8 mouse cellular contexts compared by ENCODE assay signal in the genomic region with DNA sequence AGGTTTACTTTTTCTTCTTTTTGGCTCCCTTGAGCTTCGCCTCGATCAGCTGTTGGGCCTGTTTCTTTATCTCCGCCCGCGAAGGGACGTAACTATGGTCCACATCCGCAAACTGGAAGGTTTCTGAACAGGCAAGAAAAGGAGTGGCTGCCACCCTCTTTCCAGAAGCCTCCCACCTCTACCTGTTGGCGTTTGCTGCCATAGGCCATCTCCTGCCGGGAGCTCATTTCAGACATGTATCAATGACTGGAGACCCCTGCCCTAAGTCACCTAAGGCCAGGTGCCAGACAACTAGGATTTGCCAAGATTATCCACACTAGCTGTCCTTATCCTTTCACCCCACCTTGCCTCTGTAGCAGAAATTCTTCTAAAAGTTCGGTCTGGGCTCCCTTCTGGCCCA. TPM values are rescaled to one million over a fixed set of nuclear protein-coding genes. Genes with fewer than 3 reads are reported as not detected.
DNase-seq lines count a peak whose midpoint lies in the region; ATAC-seq and TF ChIP-seq lines count a peak whose summit lies in the region.

No protein-coding gene starts in this region.

- no peaks in the 10 kb centered on the region for H3K36me3 ChIP-seq in limb, embryonic 11.5 days (ENCODE audit: control insufficient read depth, insufficient read depth, low read length)
- no peaks in the 10 kb centered on the region for H3K36me3 ChIP-seq in neural tube, embryonic 14.5 days (ENCODE audit: control insufficient read depth, insufficient read depth, low read length)

- H3K27me3 ChIP-seq in limb, embryonic 11.5 days (ENCODE audit: control insufficient read depth, insufficient read depth, low read length) = peaks cover 6% of the 10 kb centered on the region; the same call in 1 of the 2 replicates
- no peaks in the 10 kb centered on the region for H3K27me3 ChIP-seq in neural tube, embryonic 14.5 days (ENCODE audit: control insufficient read depth, insufficient read depth, low read length)

- H3K9ac ChIP-seq in limb, embryonic 11.5 days (ENCODE audit: low read length) = peak overlapping the region; percentile 98
- 0 out of 2 replicates have a peak overlapping the region, but pooled peaks have one; percentile 94 for H3K9ac ChIP-seq in neural tube, embryonic 14.5 days (replicated peaks; ENCODE audit: low read depth, low read length)

- no peak for TF ChIP-seq POLR2A in embryonic fibroblast, embryonic 13.5 days (IDR thresholded peaks at IDR 0.05; ENCODE audit: low read depth, low read length)

- peak overlapping the region; percentile 79 for H3K4me3 ChIP-seq in layer of hippocampus, adult 2 months
- H3K4me3 ChIP-seq in embryonic fibroblast, embryonic 13.5 days (ENCODE audit: insufficient read depth, low read length) = peak overlapping the region; percentile 15; the same call in 1 of the 2 replicates
- H3K4me3 ChIP-seq in limb, embryonic 11.5 days (ENCODE audit: low read depth, low read length) = peak overlapping the region; percentile 99
- peak overlapping the region; percentile 100; the same call in 1 of the 2 replicates for H3K4me3 ChIP-seq in neural tube, embryonic 14.5 days (ENCODE audit: low read depth, low read length)

- WGBS in limb, embryonic 11.5 days = 65% methylated on average over 10 of the region's 10 CpGs
- 67% methylated on average over 10 of the region's 10 CpGs for WGBS in neural tube, embryonic 14.5 days

- peak overlapping the region; percentile 97 for H3K27ac ChIP-seq in layer of hippocampus, adult 2 months
- H3K27ac ChIP-seq in embryonic fibroblast, embryonic 13.5 days (ENCODE audit: insufficient read depth, low read length) = no peak overlapping the region
- peak overlapping the region; percentile 93; the same call in 1 of the 2 replicates for H3K27ac ChIP-seq in limb, embryonic 11.5 days (replicated peaks; ENCODE audit: low read depth, low read length)
- H3K27ac ChIP-seq in neural tube, embryonic 14.5 days (ENCODE audit: low read depth, low read length) = peak overlapping the region; percentile 25; the same call in 1 of the 2 replicates

- TF ChIP-seq CTCF in layer of hippocampus, adult 2 months (conservative IDR thresholded peaks at IDR 0.05) = no peak
- no peak for TF ChIP-seq CTCF in embryonic fibroblast, embryonic 13.5 days (IDR thresholded peaks at IDR 0.05; ENCODE audit: borderline replicate concordance, insufficient read depth, low read length)

- no peaks in the 10 kb centered on the region for H3K4me1 ChIP-seq in embryonic fibroblast, embryonic 13.5 days (ENCODE audit: control insufficient read depth, insufficient read depth, low read length)
- H3K4me1 ChIP-seq in limb, embryonic 11.5 days (ENCODE audit: control insufficient read depth, insufficient read depth, low read length) = peaks cover 3% of the 10 kb centered on the region
- peaks cover 12% of the 10 kb centered on the region for H3K4me1 ChIP-seq in neural tube, embryonic 14.5 days (ENCODE audit: control insufficient read depth, insufficient read depth, low read length)

- DNase-seq in layer of hippocampus, adult 2 months (ENCODE audit: low spot score in 2 of 2) = no peak
- DNase-seq in layer of hippocampus, postnatal 10 days (ENCODE audit: low spot score in 2 of 2) = no peak
- DNase-seq in limb, embryonic 11.5 days (ENCODE audit: low spot score) = no peak
- DNase-seq in thymus, postnatal 25 days = no peak
- no peak for DNase-seq in urinary bladder, postnatal 25 days (ENCODE audit: low spot score)
- no peak for DNase-seq in frontal cortex, postnatal 36 days (ENCODE audit: low spot score in 2 of 2)

- ATAC-seq in limb, embryonic 11.5 days (ENCODE audit: insufficient number of reproducible peaks, low FRiP score, low TSS enrichment, low read depth) = peak; percentile 2; the same call in 1 of the 2 replicates
- ATAC-seq in neural tube, embryonic 14.5 days (ENCODE audit: low read depth) = no peak; the same call in 1 of the 2 replicates

- peak overlapping the region; percentile 53; the same call in 1 of the 2 replicates for H3K4me2 ChIP-seq in limb, embryonic 11.5 days (ENCODE audit: low read depth, severe bottlenecking)
- H3K4me2 ChIP-seq in neural tube, embryonic 14.5 days (ENCODE audit: low read depth, low read length) = peak overlapping the region; percentile 60

- no peaks in the 10 kb centered on the region for H3K9me3 ChIP-seq in limb, embryonic 11.5 days (ENCODE audit: control insufficient read depth, low read length)
- no peaks in the 10 kb centered on the region for H3K9me3 ChIP-seq in neural tube, embryonic 14.5 days (ENCODE audit: control insufficient read depth, low read length)

RNA-seq across cellular contexts. Expression of gene Rabl6, which starts 0.3 kb away (rescaled TPM):
- 100 to 1,000 TPM; 149 to 151 TPM for total RNA-seq in layer of hippocampus, adult 2 months (2021)
- 10 to 100 TPM; 84.7 to 96.9 TPM for total RNA-seq in layer of hippocampus, postnatal 10 days (2021)
- polyA plus RNA-seq in embryonic fibroblast, embryonic 13.5 days (2011; ENCODE audit: insufficient read length, low read depth, missing spikeins) = 51.0 and 63.2 TPM in 2 replicates
- polyA plus RNA-seq in limb, embryonic 11.5 days (2014; fragmentation: Nextera tagmentation; extraction: Ambion mirVana) = 59.3 and 65.6 TPM in 2 replicates
- polyA plus RNA-seq in neural tube, embryonic 14.5 days (2014; fragmentation: Nextera tagmentation; extraction: Ambion mirVana) = 64.2 and 66.6 TPM in 2 replicates

RNA-seq across cellular contexts. Expression of gene Ccdc183, which starts 8.8 kb away (rescaled TPM):
- total RNA-seq in layer of hippocampus, adult 2 months (2021) = not detected
- not detected for total RNA-seq in layer of hippocampus, postnatal 10 days (2021)
- polyA plus RNA-seq in embryonic fibroblast, embryonic 13.5 days (2011; ENCODE audit: insufficient read length, low read depth, missing spikeins) = not detected in 2 replicates
- polyA plus RNA-seq in limb, embryonic 11.5 days (2014; fragmentation: Nextera tagmentation; extraction: Ambion mirVana) = 0.15 and 0.16 TPM in 2 replicates
- 0.33 and 0.43 TPM in 2 replicates for polyA plus RNA-seq in neural tube, embryonic 14.5 days (2014; fragmentation: Nextera tagmentation; extraction: Ambion mirVana)

RNA-seq across cellular contexts. Expression of gene Tmem141, which starts 13.1 kb away (rescaled TPM):
- total RNA-seq in layer of hippocampus, adult 2 months (2021) = 10 to 100 TPM; 14.1 to 15.4 TPM
- total RNA-seq in layer of hippocampus, postnatal 10 days (2021) = 10 to 100 TPM; 19.9 to 21.1 TPM
- polyA plus RNA-seq in embryonic fibroblast, embryonic 13.5 days (2011; ENCODE audit: insufficient read length, low read depth, missing spikeins) = 17.3 and 18.3 TPM in 2 replicates
- polyA plus RNA-seq in limb, embryonic 11.5 days (2014; fragmentation: Nextera tagmentation; extraction: Ambion mirVana) = 18.7 and 20.7 TPM in 2 replicates
- polyA plus RNA-seq in neural tube, embryonic 14.5 days (2014; fragmentation: Nextera tagmentation; extraction: Ambion mirVana) = 48.5 and 55.3 TPM in 2 replicates

RNA-seq across cellular contexts. Expression of gene Fcna, which starts 19.2 kb away (rescaled TPM):
- total RNA-seq in layer of hippocampus, adult 2 months (2021) = under 1 TPM; 0.79 TPM
- total RNA-seq in layer of hippocampus, postnatal 10 days (2021) = 1 to 10 TPM; 1.1 to 1.4 TPM
- not detected in 2 replicates for polyA plus RNA-seq in embryonic fibroblast, embryonic 13.5 days (2011; ENCODE audit: insufficient read length, low read depth, missing spikeins)
- polyA plus RNA-seq in limb, embryonic 11.5 days (2014; fragmentation: Nextera tagmentation; extraction: Ambion mirVana) = 0.35 and 0.54 TPM in 2 replicates
- polyA plus RNA-seq in neural tube, embryonic 14.5 days (2014; fragmentation: Nextera tagmentation; extraction: Ambion mirVana) = 0.63 and 3.3 TPM in 2 replicates

RNA-seq across cellular contexts. Expression of gene Ajm1, which starts 27.1 kb away (rescaled TPM):
- 100 to 1,000 TPM; 106 to 120 TPM for total RNA-seq in layer of hippocampus, adult 2 months (2021)
- total RNA-seq in layer of hippocampus, postnatal 10 days (2021) = 10 to 100 TPM; 82.7 to 84.8 TPM
- 0.17 and 0.25 TPM in 2 replicates for polyA plus RNA-seq in embryonic fibroblast, embryonic 13.5 days (2011; ENCODE audit: insufficient read length, low read depth, missing spikeins)
- polyA plus RNA-seq in limb, embryonic 11.5 days (2014; fragmentation: Nextera tagmentation; extraction: Ambion mirVana) = 0.04 TPM in 1 of 2 replicates, not detected in the other
- polyA plus RNA-seq in neural tube, embryonic 14.5 days (2014; fragmentation: Nextera tagmentation; extraction: Ambion mirVana) = 8.1 and 13.3 TPM in 2 replicates

Comparison
In these comparisons a context has a peak if more than half of its experiments do, and no peak if none do; other contexts are left out.
1. H3K4me3 ChIP-seq: peak in every context shown above with its lines; median percentile 100 in neural tube, embryonic 14.5 days; 99 in limb, embryonic 11.5 days; 79 in layer of hippocampus, adult 2 months; 15 in embryonic fibroblast, embryonic 13.5 days.